Mouse (Mus musculus) CD4-positive helper T cell, adult 2 months (primary cell): Measurements from ENCODE around the gene Cnnm3.
"Not testable (repeated sequence)": the region's sequence is repeated elsewhere in the genome, so short reads cannot be mapped to it uniquely, and the experiment has no call there.

Experiments used
- DNase-seq: peaks from one replicate; pipeline ENCODE4 v3.0.0-alpha.2; 2012; ENCODE audit warnings: low read depth, missing footprints, low spot score

The Cnnm3 gene

DNA sequence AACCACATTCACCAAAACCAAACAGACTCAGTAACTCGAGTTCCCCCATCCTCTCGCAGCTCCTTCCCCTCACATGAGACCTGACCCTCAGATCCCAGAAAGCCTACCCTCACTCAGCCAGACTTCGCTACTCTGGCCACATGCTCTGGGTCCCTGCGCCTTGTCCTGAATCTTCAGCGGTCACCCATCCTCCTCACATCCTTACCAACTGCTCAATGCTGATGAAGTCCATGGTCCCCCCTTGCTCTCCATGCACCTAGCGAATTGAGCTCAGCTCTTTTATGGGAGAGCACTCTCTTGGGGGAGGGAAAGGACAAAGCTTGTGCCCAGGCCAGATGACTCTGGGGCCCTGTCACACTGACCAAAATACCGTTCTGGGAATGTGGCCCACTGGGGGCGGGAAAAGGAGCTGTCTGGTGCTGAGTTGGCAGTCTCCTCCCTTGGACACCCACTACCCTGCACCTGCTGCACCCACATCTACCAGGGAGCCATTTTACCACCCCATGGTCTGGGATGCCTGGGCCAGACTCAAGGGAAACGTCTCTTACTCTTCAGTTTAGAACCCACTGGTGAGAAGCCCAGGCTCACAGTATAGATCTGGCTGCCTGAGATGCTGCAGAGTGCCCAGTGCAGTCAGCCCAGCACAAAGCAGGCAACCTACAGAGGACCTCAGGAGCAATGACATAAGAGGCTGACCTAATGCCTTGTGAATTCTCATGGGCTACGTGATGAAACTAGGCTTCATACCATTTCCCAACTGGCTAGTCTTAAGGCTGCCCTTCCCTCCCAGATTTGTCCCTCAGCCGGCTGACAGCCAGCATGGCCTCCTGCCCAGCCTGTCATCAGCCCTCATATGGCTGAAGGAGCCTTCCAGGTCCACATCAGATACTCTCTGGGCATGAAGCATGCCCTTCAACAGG lies 24.1 kb downstream of the Cnnm3 start:
- no peak for DNase-seq

DNA sequence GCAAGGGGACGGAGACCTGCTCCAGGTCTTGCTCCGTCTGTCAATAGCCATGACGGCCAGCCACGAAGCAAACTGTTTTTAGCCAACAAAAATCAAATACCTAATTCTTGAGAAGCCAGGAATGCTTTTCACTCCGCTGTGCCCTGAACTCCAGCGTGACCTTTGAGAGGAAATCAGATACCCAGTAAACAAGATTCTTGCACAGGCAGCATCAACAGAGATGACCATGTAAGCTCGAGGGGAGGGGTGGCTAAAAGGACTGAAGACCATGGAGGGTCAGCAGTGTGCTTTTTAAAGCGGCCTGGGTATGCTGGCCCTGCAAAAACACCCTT lies 24.7 kb downstream of the Cnnm3 start:
- DNase-seq: no peak

DNA sequence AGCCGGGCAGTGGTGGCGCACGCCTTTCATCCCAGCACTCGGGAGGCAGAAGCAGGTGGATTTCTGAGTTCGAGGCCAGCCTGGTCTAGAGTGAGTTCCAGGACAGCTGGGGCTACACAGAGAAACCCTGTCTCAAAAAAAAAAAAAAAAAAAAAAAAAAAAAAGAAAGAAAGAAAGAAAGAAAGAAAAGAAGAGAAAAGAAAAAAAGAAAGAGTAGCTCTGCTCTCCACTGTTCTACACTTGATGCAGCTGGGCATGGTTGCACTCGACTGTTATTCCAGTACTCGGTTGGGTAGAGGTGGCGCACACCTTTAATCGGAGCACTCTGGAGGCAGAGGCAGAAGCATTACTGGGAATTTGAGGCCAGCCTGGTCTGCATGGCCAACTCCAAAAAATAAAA lies 25.1 kb downstream of the Cnnm3 start, which contains the start of gene Ankrd23:
TSS of gene Ankrd23 (minus strand) at position 101 of the 400 bp plus-strand sequence.
- not testable (repeated sequence) for DNase-seq

DNA sequence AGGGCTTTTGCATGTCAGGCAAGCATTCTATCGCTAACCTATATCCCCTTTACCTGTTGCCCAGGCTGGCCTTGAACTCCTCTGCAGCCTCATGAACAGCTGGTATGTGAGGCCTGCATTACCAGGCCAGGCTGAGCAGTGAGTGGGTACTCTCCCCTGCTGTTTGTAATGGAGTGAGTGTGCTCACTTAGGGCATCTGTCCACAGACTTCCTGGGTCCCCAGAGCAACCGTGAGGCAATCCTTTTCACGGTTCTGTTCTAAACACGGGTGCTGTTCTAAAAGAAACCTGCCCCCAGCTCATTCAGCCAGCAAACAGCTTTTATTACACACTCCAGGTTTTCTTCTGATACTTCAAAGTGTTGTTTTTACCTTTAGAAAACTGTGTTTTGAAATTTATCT lies 27.1 kb downstream of the Cnnm3 start:
- no peak for DNase-seq

DNA sequence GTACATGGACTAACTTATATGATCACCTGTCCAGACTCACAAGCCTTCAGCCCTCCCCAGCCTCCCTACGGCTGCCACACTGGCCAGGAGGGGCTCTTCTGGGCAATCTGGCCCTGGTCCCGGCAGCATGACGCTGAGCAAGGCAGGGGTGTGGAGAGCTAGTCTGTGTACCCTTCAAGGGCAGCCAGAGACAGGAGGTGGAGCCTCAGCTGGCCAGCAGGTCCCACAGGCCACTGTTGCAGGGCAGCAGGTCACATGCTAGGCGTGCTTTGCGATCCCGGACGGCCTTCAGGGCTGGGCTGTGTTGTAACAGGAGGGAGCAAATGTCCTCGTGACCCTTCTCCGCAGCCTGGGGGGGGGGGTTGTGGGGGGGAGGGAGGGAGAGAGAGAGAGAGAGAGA lies 27.5 kb downstream of the Cnnm3 start, which contains the start of gene Gm42417:
TSS of gene Gm42417 (minus strand) at position 244 of the 400 bp plus-strand sequence.
- no peak for DNase-seq

DNA sequence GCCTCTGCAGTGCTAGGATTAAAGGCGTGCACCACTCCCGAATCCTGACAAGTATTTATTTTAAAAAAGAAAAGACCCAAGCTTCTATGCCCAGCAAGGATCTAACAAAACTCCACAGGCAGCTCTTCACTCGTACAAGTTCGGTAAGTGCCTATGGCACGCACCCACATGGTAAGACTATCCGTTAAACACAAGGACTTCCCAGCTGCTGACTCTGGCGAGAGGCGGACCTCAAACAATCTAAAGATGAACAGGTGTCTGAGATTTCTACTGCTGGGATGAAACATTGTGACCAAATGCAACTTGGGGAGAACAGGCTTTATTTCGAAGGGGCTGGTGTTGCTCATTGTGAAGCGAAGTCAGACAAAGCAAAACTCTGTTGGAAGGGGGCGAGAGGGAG lies 28.5 kb downstream of the Cnnm3 start:
- DNase-seq: no peak

DNA sequence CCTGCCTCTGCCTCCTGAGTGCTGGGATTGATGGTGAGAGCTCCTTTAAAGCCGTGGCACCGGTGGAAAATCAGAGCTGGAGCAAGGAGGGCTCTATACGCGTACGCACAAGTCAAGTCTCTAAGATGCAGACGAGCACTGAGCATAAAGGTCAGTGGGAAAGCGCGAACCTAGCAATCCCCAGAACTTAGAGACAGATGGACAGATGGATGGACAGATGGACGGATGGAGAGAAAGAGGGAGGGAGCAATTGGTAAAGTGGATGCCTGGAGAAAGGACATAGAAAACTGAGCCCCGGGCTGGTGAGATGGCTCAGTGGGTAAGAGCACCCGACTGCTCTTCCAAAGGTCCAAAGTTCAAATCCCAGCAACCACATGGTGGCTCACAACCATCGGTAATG lies 29.1 kb downstream of the Cnnm3 start:
- no peak for DNase-seq

DNA sequence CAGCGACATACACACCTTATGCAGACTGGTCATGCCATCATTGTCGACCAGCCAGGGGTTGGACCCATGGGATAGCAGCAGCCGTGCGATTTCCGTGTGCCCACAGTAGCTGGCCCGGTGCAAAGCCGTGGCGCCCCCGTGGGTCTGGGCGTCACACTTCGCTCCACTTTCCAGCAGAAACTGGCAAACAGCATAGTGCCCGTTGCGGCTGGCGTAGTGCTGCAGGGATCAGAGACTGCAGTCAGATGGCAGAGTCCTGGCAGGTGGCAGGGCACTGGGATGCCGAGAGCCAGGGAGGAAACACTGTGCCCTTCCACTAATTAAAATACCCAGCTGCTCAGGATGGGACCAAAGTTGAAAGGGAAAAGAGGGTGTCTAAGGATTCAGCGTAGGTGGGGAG lies 30.2 kb downstream of the Cnnm3 start:
- no peak for DNase-seq

DNA sequence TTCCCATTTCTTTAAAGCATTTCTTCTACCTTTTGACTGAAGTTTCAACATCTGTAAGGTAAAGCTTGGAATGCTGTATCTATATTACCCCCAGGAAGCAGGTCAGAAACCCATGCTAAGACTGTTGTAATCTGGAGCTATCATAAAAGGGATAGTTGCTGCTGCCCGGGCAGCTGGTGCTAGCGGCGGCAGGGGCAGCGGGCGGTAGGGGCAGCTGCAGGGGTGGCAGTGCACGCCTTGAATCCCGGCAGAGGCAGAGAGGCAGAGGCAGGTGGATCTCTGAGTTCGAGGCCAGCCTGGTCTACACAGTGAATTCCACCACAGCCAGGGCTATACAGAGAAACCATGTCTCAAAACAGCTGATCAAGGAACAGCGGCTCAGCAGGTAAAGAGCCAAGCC lies 31.3 kb downstream of the Cnnm3 start:
- DNase-seq: no peak

DNA sequence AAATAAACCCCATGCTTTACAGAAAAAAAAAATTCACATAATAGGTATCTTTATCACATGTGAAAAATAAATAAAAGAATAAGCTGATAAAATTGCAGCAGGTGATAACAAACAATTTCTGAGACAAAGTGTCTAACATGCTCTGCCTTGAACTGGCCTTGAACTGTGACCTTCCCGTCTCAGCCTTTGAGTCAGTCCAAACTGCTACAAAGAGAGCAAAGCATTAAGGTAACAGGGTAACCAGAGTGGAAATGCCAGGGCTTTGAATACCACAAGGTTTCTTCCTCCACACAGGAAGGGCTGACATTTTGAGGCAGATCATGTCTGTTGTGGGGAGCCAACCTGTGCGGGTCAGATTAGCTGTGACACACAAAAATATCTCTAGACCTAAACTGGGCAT lies 33.7 kb downstream of the Cnnm3 start:
- peak; percentile 26 for DNase-seq

DNA sequence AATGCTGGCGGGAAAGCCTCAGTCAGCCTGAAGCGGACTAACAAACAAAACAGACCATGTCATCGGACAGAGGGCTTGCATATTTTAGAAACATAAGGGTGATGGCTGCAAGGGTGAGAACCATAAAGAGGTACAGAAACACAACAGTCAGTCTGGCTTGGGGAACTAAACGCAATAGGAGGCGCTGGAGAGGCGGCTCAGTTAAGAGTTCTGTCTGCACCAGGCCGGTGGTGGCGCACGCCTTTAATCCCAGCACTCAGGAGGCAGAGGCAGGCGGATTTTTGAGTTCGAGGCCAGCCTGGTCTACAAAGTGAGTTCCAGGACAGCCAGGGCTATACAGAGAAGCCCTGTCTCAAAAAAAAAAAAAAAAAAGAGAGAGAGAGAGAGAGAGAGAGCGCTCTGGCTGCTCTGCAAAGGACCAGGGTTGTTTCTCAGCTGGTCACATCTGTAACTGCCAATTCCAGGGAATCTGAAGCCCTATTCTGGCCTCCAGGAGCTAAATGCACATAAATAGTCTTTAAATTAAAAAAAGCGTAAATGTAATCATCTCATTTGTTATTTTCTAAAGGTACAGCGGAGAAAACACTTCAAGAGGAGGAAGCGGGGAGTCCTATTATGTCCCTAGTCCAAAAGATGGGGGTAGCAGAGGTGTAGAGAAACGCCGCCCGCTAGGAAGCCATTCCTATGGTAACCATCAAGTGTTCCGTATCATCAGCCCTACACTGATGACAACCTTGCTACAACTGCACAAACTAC lies 34.4 kb downstream of the Cnnm3 start:
- peak; percentile 38 for DNase-seq

DNA sequence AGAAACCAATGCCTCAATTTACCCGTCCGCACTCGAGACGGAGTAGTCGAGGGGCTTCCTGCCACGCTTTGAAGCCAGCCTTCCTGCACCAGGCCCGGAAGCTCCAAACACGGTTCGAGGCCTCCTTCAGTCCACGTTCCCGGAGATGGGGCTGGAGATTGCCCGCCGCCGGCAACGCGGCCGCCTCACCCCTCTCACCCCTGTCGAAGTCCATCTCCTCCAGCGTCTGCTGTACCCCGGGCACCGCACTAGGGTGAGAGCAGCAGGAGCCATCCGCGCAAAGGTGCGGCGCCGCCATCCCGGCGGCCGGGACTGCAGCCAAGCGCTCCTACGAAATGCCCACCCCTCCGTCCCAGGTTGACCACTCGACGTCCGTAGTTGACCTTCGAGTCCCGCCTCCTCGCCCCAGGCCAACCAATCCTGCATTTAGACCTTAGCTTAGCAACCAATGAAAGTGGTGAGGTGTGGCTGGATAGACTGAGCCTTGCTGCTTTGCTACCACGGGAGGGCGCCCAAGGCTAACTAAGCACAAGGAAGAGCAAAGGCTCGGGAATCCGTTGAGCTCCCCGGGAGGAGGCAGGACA lies 35.3 kb downstream of the Cnnm3 start, which contains the start of gene Ankrd39:
TSS of gene Ankrd39 (minus strand) at position 558 of the 584 bp plus-strand sequence.
- DNase-seq: peak; percentile 95

DNA sequence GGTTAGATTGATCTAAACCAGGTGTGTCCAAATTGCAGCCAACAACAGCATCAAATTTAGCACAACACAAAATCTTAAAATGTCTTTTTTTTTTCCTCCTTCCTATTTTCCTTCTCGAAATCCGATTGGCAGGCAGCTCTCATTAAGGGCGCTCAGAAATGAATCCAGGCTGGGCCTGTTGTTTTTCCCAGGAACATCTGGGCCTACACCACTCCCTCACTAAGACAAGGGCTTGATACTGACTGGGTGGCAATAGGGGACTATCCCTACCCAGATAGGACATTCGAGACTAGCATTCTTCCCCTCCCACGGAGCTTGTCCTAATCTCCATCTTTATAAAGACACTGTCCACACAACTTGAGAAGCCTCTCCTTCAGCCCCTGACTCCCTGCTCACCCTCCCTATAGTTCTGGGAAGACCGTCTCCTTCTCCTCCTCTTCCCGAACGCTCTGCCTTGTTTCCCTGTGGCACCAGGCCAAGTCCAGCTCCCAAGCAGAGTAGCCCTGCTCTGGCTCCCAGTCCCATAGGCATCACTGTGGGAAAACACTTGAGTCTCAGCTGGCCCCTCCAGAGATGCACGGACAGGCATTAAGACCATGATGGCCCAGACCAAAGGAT lies 36.4 kb downstream of the Cnnm3 start:
- DNase-seq: no peak

DNA sequence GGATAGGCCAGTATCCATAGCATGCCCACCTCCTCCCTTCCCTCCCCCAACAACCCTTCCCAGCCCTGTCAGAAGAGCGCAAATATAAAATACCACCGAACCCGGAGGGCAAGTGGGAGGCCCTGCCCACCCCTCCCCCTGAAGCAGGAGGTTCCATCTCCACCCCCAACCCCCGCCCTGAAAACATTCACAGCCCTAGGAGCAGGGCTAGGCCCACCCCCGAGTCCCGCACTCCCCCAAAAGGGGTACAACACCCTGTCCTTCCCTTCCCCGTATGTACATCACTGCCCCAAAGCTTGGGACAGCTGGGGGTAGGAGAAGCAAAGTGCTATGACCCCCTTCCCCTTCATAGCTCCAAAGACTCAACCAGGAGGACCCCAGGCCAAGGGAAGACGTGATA lies 37.1 kb downstream of the Cnnm3 start:
- DNase-seq: no peak

DNA sequence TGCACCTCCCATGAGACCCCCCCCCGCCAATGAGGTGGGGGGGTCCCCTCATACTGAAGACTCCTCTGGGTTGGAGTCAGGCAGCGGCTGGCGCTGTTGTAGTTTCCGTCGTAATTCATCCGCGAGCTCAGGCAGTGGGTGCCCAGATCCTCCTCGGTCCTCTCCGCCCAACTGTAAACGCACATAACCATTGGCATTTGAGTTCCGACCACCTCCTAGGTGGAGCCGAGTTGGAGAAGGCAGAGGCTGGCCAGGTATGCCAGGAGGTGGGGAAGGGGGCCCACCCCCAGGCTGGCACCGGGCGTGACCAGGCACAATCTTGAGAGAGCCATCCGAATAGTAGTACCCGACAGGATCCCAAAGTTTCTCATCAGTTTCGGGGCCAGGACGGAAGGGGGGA lies 37.8 kb downstream of the Cnnm3 start:
- DNase-seq: no peak

DNA sequence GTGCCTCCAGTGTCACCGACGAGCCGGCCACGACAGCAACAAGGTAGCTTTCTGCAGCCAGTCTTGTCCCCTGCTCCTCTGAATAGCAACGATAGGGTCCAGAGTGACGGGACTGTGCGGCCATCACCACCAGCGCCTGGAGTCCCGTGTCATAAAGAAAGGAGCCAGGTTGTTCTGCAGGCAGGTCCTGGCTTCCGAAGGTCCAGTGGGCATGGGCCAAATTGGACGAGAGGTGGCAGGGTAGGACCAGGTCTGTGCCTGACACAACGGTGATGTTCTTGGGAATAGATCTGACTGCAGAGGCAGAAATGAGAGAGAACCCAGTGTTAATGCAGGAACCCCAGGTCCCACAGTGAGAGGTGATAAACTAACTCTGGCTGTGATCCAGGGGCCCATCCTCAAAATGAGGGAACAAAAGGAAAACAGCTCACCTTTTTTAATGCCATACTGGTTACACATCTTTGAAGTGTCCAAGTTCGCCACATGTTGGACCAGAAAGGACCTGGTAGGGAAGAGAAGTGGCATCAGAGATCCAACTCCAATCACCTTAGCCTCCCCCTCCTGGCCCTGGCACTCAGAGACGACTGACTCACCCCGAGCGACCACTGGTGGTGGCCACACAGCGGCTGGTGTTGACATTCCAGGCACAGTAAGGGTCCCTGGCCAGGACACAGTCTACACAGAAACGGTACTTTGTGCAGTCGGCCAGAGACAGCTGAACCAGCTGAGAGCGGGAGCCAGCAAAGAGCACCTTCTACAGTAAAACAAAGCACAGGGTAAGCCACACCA lies 38.6 kb downstream of the Cnnm3 start:
- no peak for DNase-seq

DNA sequence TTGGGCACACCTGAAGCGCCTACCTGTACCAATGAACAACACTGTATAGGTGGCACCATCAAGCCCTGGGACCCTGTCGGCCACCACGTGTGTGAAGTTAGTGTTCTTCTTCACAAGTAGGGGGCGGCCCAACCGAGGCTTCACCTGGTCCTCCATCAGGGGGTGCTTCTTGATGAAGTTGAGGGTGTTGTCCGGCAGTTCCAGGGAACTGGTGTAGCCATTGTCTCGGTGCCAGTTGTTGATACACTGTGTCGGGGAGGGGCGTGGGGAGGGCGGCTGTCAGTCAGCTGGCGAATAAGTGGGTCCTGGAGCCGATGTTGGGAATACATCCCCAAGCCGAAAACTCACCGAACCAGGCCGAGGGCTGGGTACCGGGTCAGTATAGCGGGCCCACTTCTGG lies 40.2 kb downstream of the Cnnm3 start:
- DNase-seq: no peak

DNA sequence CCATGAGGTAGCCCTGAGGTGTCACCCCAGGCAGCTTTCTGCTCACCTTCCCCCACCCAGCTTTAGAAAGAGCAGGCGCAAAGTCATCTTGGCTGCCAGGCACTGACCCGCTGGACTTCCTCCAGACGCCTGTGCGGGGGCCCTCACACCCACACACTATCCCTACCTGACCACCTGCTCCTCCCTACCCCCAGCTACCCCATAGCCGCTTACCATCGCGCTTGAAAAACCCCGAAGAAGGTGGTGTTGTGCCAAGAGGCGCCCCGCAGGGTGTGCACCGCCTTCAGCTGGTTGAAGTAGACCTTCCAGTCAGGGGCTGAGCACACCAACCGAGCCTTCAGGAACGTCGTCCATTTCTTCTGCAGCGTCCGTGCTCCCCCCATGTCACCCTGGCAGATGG lies 40.8 kb downstream of the Cnnm3 start:
- DNase-seq: no peak

DNA sequence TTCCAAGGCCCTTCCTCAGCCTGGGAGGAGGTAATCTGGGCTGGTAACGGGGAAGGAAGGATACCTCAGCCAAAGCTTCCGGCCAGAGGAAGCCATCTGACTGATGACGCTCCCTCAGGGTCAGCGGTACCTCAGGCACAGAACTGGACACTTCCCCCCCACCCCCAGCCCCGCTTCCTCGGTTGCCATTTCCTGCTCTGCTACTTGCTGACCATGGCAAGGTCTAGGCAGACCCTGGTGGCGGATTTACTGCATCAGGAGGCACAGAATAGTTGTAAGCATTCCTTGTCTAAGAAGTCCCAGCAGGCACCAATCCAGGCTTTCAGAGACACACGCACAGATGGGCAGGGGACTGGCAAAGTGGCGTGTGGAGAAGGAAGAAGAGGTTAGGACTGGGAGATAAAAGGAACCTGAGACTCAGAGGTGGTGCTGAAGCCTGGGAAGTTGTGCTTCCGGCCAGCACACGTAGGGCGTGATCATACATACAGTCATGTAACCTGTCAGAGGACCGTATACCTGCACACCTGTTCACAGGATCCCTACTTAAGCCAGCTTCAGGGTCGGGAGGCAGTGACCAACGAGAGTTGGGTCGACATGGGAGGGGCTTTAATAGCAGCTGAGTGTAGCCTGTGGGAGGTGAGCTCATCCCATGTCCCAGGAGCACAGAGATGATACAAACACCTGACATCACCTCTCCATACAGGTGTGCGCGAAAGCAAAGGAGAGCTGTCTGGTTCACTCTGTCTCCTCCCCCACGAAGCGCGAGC lies 43.1 kb downstream of the Cnnm3 start:
- no peak for DNase-seq

DNA sequence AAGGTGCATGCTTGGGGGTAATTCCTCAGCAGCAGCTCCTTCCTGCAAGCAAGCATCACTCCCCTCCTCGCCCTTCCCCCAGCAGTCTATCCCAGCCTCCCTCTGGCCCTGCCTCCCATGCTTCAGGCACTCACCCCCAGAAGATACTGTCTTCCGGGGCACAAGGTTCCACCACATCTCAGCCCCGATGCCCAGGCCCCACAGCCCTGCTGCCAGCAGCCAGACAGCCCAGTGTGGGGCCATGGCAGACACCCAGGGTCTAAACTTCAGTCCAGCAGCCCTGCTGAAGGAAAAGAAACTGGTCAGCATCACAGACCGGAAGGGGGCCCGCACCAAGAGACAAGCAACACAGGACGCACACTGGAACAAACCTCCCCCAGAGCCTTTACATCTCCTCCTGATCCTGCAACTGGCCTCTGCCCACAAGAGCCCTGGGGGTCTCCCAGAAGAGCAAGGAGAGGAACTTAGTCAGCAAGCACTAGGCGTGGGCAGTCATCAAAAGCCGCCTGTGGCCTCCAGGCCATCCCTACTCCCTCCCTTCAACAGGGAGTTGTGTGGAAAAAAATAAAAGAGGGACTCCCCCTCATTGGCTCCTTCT lies 44.2 kb downstream of the Cnnm3 start:
- peak; percentile 37 for DNase-seq
